Mouse (Mus musculus) embryonic facial prominence, embryonic 14.5 days (tissue): ENCODE measurements around the gene Mfsd2b. TPM values are rescaled to one million over a fixed set of nuclear protein-coding genes. Genes with fewer than 3 reads are reported as not detected.
"Not testable (repeated sequence)": the region's sequence is repeated elsewhere in the genome, so short reads cannot be mapped to it uniquely, and the experiment has no call there.

Source experiments
- ATAC-seq: fragments of 200-750 bp; cut with Nextera tagmentation; 2 replicates; pipeline ENCODE4 v1.8.0; 2017; ENCODE audit warnings: low read depth, moderate number of reproducible peaks, moderate TSS enrichment
- DNase-seq: peaks from one replicate; pipeline ENCODE4 v3.0.0-alpha.2; 2015; ENCODE audit warnings: low spot score
- H3K27ac ChIP-seq: fragments of 300-500 bp; sonication (generic); replicated peaks from 2 replicates; pipeline ENCODE4 v1.5.1; 2014; ENCODE audit warnings: low read depth, mild to moderate bottlenecking, low read length, moderate library complexity
- H3K27me3 ChIP-seq: fragments of 300-500 bp; sonication (generic); replicated peaks from 2 replicates; pipeline ENCODE4 v1.6.1; 2014; ENCODE audit warnings: low read length; ENCODE audit not compliant: control insufficient read depth, insufficient read depth
- H3K36me3 ChIP-seq: fragments of 300-500 bp; sonication (generic); 2 replicates; pipeline ENCODE4 v1.6.1; 2014; ENCODE audit warnings: low read length, mixed read lengths; ENCODE audit not compliant: control insufficient read depth, insufficient read depth
- H3K4me1 ChIP-seq: fragments of 300-500 bp; sonication (generic); 2 replicates; pipeline ENCODE4 v1.6.1; 2014; ENCODE audit warnings: antibody characterized with exemption, low read length; ENCODE audit not compliant: control insufficient read depth, insufficient read depth
- H3K4me2 ChIP-seq: fragments of 300-500 bp; sonication (generic); 2 replicates; pipeline ENCODE4 v1.6.1; 2014; ENCODE audit warnings: low read depth, mild to moderate bottlenecking, low read length, moderate library complexity, mixed read lengths
- H3K4me3 ChIP-seq: fragments of 300-500 bp; sonication (generic); 2 replicates; pipeline ENCODE4 v1.5.1; 2014; ENCODE audit warnings: low read depth, mild to moderate bottlenecking, low read length
- H3K9ac ChIP-seq: fragments of 300-500 bp; sonication (generic); 2 replicates; pipeline ENCODE4 v1.6.1; 2014; ENCODE audit warnings: low read depth, mild to moderate bottlenecking, low read length, moderate library complexity, mixed read lengths
- H3K9me3 ChIP-seq: fragments of 300-500 bp; sonication (generic); 2 replicates; pipeline ENCODE4 v1.6.1; 2016; ENCODE audit warnings: low read length; ENCODE audit not compliant: control insufficient read depth
- WGBS: fragments of 180-500 bp; shearing (Covaris S2); extraction: QIAGEN DNeasy Blood & Tissue Kit; methylation state at CpG from one replicate; pipeline ENCODE4 v1.1.7; 2014; 5-methylcytosine and 5-hydroxymethylcytosine counted together
- polyA plus RNA-seq: library from polyadenylated mRNA; unstranded; fragments of >200 nt; fragmentation: Nextera tagmentation; extraction: Ambion mirVana; gene quantifications from 2 replicates; pipeline ENCODE4 v1.2.1, GENCODE M21; 2014

The Mfsd2b gene
- polyA plus RNA-seq, 1 experiment from 2014 or later = 0.70 TPM

DNA sequence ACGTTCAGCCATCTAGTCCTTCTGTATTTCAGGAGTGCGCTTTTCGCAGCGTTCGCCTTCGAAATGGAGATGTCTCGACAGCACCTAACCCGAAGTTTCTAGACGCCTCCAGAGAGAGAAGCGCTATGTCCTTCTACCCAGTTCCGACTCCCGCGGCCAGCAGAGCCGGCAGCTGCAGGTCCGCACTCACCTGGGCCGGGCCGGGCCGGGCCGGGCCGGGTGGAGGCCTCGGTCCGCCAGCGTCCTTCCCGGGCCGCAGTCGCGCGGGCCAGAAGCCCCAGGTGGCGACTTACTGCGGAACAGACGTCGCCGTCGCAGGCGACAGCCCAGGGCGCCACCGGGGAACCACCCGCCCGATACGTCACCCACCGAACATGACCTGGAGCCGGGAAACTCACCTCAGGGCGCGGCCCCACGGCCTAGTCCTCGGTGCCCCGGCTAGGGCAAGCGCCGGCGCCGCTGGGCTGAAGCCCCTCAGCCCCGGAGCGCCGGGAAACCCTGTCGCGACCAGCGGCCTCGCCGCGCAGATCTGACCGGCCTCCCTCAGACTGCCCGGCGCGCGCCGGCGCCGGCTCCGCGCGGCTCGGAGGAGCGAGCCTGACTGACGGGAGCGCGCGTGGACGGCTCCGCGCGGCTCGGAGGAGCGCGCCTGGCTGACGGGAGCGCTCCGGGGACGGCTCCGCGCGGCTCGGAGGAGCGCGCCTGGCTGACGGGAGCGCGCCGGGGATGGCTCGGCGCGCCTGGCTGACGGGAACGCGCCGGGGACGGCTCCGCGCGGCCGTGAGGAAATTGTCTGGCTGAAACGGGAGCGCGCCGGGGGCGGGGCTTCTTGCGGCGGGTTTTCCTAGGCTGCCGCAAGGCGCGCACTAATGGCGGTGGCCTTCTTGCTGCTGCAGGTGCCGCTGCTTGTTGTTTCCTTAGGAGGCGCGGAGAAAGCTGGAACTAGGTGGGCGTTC, 33.1 kb upstream of the Mfsd2b start, which contains the start of gene Ubxn2a:
Gene Ubxn2a (minus strand): TSS at position 755 of the 956 bp plus-strand sequence.
- WGBS = under 1% methylated on average over 73 of the region's 125 CpGs
- H3K9ac ChIP-seq = peak within 1 kb of the TSS; percentile 85
- no peaks in the 10 kb centered on the region for H3K9me3 ChIP-seq
- peak within 1 kb of the TSS; percentile 88 for H3K4me2 ChIP-seq
- no peaks in the 10 kb centered on the region for H3K36me3 ChIP-seq
- no peaks in the 10 kb centered on the region for H3K27me3 ChIP-seq
- peak; percentile 95 for DNase-seq
- peak; percentile 95 for ATAC-seq
- H3K4me1 ChIP-seq = no peaks in the 10 kb centered on the region
- peak within 1 kb of the TSS; percentile 77 for H3K4me3 ChIP-seq
- peak within 1 kb of the TSS; percentile 74 for H3K27ac ChIP-seq

DNA sequence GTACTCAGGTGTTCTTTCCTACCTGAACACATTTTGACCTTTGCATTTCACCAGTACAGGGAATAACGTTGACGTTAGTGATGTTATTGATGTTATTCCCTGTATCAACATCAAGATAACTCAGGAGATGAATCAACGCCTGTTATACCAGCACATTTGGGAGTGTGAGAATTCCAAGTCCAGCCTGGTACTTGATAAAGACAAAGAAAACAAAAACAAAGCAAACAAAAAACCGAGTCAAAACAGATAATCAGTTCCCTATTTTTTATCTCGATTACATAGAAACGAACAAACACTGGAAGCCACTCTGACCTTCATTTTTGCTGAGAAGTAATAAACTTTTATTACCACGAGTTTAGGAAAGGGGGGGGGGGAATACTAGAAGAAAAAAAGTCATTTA, 32.3 kb upstream of the Mfsd2b start:
- Histone ChIP-seq H3K4me2 (peak overlapping the region; percentile 88), H3K36me3 (no peaks in the 10 kb centered on the region), H3K4me3 (peak overlapping the region; percentile 77), H3K9ac (peak overlapping the region; percentile 85), H3K9me3 (no peaks in the 10 kb centered on the region), H3K27me3 (no peaks in the 10 kb centered on the region), H3K4me1 (no peaks in the 10 kb centered on the region), H3K27ac (no peak overlapping the region)
- no peak for ATAC-seq
- 56% methylated on average over 7 of the region's 7 CpGs for WGBS
- no peak for DNase-seq

DNA sequence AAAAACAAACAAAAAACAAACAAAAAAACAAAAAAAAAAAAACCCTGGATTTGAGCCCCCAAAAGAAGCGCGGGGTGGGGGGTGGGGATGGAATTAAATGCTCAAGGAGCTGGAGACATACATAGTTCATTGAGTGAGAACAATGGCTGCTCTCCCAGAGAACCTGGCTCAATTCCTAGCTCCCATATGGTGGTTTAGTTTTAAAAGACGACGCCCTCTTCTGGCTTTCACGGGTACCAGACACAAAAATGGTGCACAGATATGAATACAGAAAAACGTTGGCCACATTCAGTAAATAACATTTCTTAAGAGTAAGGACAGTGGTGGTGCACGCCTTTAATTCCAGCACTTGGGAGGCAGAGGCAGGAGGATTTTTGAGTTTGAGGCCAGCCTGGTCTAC, 31.8 kb upstream of the Mfsd2b start:
- DNase-seq = peak; percentile 10
- Histone ChIP-seq H3K4me3 (no peak overlapping the region), H3K36me3 (no peaks in the 10 kb centered on the region), H3K4me1 (no peaks in the 10 kb centered on the region), H3K9ac (no peak overlapping the region), H3K4me2 (no peak overlapping the region), H3K27ac (no peak overlapping the region), H3K27me3 (no peaks in the 10 kb centered on the region), H3K9me3 (no peaks in the 10 kb centered on the region)
- ATAC-seq = no peak
- WGBS = 81% methylated on average over 7 of the region's 7 CpGs

DNA sequence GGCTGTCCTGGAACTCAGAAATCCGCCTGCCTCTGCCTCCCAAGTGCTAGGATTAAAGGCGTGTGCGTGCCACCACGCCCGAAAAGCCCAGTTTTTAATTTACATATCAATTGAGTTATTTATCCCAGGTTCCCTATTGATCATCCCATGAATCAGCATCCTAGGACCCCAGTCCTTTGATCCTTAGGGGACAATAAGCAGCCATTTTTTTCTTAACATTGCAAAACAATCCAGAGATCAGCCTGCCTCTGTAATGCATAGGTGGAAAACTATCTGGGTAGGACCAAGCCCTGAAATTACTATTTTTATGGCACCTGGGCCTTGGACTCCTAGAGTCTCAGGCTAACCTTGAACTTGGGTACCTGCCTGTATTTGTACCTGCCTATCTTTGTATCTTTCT, 23.9 kb upstream of the Mfsd2b start:
- DNase-seq = no peak
- H3K36me3 ChIP-seq = 0 out of 2 replicates have a peak, but pooled peaks cover 7% of the 10 kb centered on the region
- H3K27me3 ChIP-seq = no peaks in the 10 kb centered on the region
- H3K4me3 ChIP-seq = no peak overlapping the region
- H3K4me1 ChIP-seq = no peaks in the 10 kb centered on the region
- H3K9me3 ChIP-seq = no peaks in the 10 kb centered on the region
- no peak overlapping the region for H3K27ac ChIP-seq
- H3K9ac ChIP-seq = no peak overlapping the region
- ATAC-seq = no peak
- H3K4me2 ChIP-seq = no peak overlapping the region
- 93% methylated on average over 5 of the region's 5 CpGs for WGBS

DNA sequence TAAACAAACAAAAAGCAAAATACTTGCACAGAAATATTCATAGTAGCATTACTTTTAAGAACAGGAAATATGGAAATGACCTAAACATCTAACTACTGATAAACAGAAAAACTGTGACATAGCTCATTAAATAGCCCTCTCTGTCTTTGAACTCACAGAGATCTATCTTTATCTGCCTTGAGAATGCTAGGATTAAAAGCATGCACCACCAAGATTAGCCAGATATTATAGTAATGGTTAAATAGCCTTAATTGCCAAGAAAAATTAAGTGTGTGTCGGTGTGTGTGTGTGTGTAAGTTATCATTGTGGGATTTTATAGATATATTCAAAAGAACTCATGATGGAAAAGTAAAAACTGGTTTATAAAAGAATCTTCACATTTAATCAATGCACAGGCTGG, 15.7 kb upstream of the Mfsd2b start:
- Histone ChIP-seq H3K36me3 (peaks cover 11% of the 10 kb centered on the region; the same call in 1 of the 2 replicates), H3K27me3 (no peaks in the 10 kb centered on the region), H3K4me2 (no peak overlapping the region), H3K4me1 (no peaks in the 10 kb centered on the region), H3K27ac (no peak overlapping the region), H3K9me3 (no peaks in the 10 kb centered on the region), H3K9ac (no peak overlapping the region), H3K4me3 (no peak overlapping the region)
- no peak for DNase-seq
- no peak for ATAC-seq
- 90% methylated on average over 1 of the region's 1 CpGs for WGBS

DNA sequence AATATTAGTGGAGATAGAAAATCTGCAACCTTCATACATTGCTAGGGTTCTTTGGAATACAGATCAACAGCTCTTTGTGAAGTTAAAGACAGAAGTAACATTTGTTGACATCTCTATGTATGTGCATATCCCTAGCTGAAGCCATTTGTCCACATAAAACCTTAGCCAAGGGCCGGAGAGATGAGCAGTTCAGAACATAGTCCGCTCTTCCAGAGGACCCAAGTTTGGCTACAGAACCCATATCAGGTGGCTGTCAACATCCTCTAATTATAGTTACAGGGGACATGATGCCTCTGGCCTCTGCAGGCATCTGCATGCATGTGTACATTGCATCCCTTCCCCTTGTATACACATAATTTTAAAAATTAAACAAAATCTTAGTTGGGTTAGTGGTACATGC, 15.1 kb upstream of the Mfsd2b start:
- Histone ChIP-seq H3K4me2 (no peak overlapping the region), H3K9ac (no peak overlapping the region), H3K9me3 (no peaks in the 10 kb centered on the region), H3K36me3 (peaks cover 11% of the 10 kb centered on the region; the same call in 1 of the 2 replicates), H3K4me1 (no peaks in the 10 kb centered on the region), H3K4me3 (no peak overlapping the region), H3K27ac (no peak overlapping the region), H3K27me3 (no peaks in the 10 kb centered on the region)
- 86% methylated on average over 2 of the region's 2 CpGs for WGBS
- no peak for DNase-seq
- no peak for ATAC-seq

DNA sequence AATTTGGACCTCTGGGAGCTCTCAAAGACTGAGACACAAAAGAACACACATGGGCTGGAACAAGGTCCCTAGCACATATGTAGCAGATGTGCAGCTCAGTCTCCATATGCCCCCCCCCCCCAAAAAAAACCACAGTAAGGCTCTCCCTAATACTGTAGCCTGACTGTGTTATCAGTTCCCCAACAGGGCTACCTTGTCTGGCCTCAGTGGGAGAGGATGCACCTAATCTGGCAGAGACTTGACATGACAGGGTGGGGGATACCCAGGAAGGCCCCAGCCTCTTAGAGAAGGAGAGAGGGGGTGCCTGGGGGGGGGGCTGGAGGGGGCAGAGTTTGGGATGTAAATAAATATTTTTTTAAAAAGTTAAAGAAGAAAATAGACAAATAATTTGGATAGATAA, 14.6 kb upstream of the Mfsd2b start:
- H3K4me1 ChIP-seq = no peaks in the 10 kb centered on the region
- H3K4me2 ChIP-seq = no peak overlapping the region
- no peaks in the 10 kb centered on the region for H3K9me3 ChIP-seq
- DNase-seq (no peak), ATAC-seq (no peak)
- no peaks in the 10 kb centered on the region for H3K27me3 ChIP-seq
- H3K4me3 ChIP-seq = no peak overlapping the region
- H3K27ac ChIP-seq = no peak overlapping the region
- H3K36me3 ChIP-seq = peaks cover 11% of the 10 kb centered on the region; the same call in 1 of the 2 replicates
- H3K9ac ChIP-seq = no peak overlapping the region

DNA sequence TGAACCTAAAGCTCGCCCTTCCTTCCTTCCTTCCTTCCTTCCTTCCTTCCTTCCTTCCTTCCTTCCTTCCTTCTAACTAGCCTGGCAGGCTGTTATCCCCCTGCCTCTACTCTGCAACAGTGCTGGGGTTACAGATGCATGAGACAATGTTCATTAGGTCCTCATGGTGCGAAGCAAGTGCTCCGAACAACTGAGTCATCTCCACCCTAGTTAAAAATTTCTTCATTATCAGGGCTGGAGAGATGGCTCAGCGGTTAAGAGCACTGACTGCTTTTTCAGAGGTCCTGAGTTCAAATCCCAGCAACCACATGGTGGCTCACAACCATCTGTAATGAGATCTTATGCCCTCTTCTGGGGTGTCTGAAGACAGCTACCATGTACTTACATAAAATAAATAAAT, 12.4 kb upstream of the Mfsd2b start:
- 96% methylated on average over 4 of the region's 4 CpGs for WGBS
- not testable (repeated sequence) for H3K4me1 ChIP-seq, H3K27me3 ChIP-seq, H3K4me3 ChIP-seq, H3K4me2 ChIP-seq, H3K9ac ChIP-seq, DNase-seq, H3K9me3 ChIP-seq, H3K27ac ChIP-seq, ATAC-seq
- H3K36me3 ChIP-seq = peaks cover 23% of the 10 kb centered on the region

DNA sequence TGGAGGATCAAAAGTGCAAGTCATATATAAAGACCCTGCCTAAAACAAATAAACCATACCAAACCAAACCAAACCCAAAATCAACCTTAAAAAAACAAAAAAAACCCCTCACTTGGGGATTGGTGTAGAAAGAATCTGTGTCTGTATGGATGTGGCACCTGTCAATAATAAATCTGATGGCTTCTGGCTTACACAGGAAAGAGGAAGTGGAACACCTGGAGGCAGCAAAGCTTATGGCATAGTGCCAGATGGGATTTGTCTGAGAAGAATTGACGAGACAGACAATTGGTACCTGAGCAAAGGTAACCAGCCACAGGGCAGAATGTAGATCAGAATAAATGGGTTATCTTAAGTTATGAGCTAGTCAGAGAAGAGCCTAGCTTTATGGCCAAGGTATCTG, 10.9 kb upstream of the Mfsd2b start:
- no peaks in the 10 kb centered on the region for H3K9me3 ChIP-seq
- H3K36me3 ChIP-seq = peaks cover 17% of the 10 kb centered on the region
- H3K27ac ChIP-seq = no peak overlapping the region
- H3K4me1 ChIP-seq = no peaks in the 10 kb centered on the region
- 55% methylated on average over 1 of the region's 1 CpGs for WGBS
- ATAC-seq = no peak
- no peak overlapping the region for H3K4me3 ChIP-seq
- DNase-seq = no peak
- no peaks in the 10 kb centered on the region for H3K27me3 ChIP-seq
- no peak overlapping the region for H3K9ac ChIP-seq
- H3K4me2 ChIP-seq = no peak overlapping the region
